Mouse (Mus musculus) common myeloid progenitor, adult 5-6 weeks (primary cell): Measurements from ENCODE around the gene Tas2r138. TPM values are rescaled to one million over a fixed set of nuclear protein-coding genes. Genes with fewer than 3 reads are reported as not detected.

ENCODE experiments used
- ATAC-seq: replicated peaks from 2 replicates; pipeline ENCODE4 v1.8.0; 2016; ENCODE audit warnings: low read depth, mild to moderate bottlenecking, moderate TSS enrichment, inconsistent platforms; ENCODE audit not compliant: poor library complexity, severe bottlenecking
- total RNA-seq: library from RNA; stranded (forward); fragments of 200-1000, 187-1606 nt; gene quantifications from 2 replicates; pipeline ENCODE4 v1.2.3, GENCODE M21; 2017

The Tas2r138 gene
- total RNA-seq, 1 experiment from 2014 or later: not detected

GRCm38 (mm10) chr6:40569187-40569586 lies 43.9 kb downstream of the Tas2r138 start, which contains the start of gene Olfr460:
Gene Olfr460 (plus strand): TSS chr6:40569487.
- ATAC-seq: no peak

Other genes with a start within 250 kb of the Tas2r138 start
- 4.1 and 6.6 TPM in 2 replicates for gene E330009J07Rik, start 177.2 kb downstream of the Tas2r138 start, total RNA-seq
- not detected in 2 replicates for gene Wee2, start 174.2 kb downstream of the Tas2r138 start, total RNA-seq
- gene Ssbp1, start 142.0 kb downstream of the Tas2r138 start, total RNA-seq: 133 and 134 TPM in 2 replicates
- not detected in 2 replicates for gene Tas2r137, start 122.1 kb downstream of the Tas2r138 start, total RNA-seq
- not detected in 2 replicates for gene Tas2r108, start 119.8 kb downstream of the Tas2r138 start, total RNA-seq
- not detected in 2 replicates for gene Prss37, start 93.8 kb downstream of the Tas2r138 start, total RNA-seq
- gene Olfr461, start 58.3 kb downstream of the Tas2r138 start, total RNA-seq: not detected in 2 replicates
- not detected in 2 replicates for gene Olfr460, start 43.8 kb downstream of the Tas2r138 start, total RNA-seq
- 4.2 and 6.4 TPM in 2 replicates for gene Clec5a, start 27.5 kb downstream of the Tas2r138 start, total RNA-seq
- 0.14 and 1.1 TPM in 2 replicates for gene Mgam, start 15.5 kb upstream of the Tas2r138 start, total RNA-seq